Mouse (Mus musculus) Muller cell, postnatal 12 days (primary cell): ENCODE data around the gene Whrn.

ENCODE experiments used
- DNase-seq: peaks from one replicate; pipeline ENCODE4 v3.0.0-alpha.2; 2015; ENCODE audit errors: inconsistent ontology term

The Whrn gene

DNA sequence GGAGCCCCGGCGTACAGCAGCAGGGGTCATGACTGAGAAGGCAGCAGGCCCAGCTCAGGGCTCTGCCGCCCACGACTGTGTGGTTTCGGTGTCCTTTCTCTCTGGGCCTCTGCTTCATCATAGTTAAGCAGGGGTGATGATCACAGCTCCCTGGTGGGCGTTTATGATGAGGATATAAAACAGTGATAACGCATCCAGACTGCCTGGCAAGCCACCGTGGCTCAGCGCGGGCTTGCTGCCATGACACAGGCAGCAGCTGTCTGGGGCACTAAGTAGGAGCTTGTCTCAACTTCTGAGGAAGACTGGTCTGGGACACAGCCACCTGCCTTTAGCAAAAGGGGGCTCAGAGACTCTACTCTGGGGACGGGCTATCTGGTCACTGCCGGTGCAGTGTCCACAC is 112.3 kb downstream of the Whrn start:
- no peak for DNase-seq

DNA sequence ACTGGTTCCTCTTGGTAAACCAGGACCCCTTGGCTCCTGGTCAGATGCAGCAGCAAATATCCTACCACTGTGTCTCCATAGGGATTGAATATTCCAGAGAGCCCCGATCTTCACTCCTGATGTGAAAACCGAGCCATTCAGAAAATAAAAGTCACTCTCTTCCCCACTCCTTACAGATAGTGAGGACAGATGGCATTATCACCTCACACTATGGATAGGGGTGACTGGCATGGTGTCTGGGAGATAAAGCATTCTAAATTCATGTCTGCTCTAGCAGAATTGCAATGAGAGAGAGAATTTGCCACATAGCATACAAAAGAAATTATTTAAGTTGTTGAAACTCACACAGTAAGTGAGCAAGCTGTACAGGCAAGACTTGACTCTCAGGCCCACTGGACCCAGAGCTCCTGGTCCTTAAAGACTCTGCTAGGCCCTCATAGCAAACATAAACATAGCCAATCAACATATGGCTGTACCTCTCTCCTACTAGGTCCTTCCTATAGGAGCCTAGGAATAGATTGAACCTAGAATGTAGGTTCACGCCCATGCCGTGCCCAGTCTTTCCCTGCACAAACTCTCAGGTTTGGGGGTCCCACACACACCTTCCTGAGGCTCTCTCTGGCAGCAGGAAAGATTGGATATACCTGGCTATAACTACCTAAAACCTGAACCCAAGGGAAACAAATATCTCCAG is 113.0 kb downstream of the Whrn start:
- DNase-seq: no peak

DNA sequence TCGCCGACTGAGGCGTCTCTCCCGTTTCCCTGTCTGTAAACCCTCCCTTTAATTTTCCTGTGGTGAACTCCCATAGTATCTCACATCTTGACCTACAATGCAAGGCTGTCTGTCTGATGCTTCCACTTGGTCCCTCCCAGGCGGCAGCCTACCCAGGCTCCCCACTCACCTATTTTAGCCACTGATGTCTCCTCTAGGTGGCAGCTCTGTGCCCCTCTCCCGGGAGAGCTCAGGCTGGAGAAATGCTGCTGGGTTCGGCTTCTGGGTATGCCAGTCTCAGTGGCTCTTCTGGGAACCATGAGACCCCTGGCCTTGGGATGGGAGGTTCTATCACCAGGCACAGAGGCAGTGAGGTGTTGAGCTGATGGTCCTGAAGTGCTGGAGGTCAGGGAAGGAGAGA is 118.3 kb downstream of the Whrn start:
- DNase-seq: no peak

DNA sequence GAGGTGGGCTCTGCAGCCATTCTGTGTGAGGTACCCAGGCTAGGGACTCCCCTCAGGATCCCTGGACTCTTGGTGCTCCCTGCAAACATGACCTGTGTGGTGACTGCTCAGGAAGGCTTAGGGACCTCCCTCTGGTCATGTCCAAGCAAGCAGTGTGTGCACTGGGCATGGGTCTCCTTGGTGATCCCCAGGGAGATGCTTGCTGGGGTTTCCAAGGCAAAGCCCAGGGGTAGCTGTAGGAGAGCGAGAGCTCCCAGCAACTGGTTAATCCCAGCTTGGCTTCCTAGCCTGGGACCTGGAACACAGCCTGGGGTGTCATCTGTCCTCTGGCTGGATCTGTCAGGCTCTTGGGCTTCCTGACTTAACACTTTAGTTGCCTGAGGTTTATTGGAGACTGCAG is 120.4 kb downstream of the Whrn start:
- no peak for DNase-seq

DNA sequence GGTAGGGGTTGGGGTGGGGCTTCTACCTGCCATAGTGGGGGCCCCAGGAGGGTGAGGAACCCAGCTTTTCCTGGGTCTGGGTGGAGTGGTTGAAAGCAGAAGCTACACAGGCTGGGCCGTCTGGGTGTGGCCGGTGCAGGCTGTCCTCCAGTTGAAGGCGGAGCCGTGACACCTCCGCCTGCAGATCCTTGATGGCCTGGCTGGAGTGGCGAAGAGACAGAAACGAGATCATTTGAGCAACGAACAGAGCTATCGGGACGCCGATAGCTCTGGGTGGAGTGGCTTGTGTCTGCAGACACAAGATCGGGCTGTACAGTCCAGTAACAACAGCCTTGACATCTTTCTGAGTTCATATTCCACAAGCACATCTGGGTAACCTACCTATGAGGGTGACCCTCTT is 121.5 kb downstream of the Whrn start:
- DNase-seq: no peak

DNA sequence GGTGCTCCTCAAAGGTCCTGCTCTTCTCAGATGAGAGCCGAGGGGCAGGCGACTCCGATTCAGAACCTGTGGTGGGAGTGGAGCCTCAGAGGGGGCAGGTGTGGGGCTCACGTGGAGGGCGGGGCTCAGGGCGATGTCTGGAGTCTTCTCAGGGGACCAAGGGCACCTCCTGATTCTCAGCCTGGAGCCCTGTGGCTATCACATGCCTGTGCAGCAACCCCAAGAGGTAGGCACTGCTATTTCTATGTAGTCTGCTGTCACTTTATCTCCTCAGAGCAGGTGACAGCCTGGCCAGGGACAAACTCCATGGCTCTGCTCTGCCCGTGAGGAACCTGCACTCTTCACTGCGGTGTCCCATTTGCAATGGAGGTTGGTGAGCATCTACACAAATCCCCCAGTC is 122.4 kb downstream of the Whrn start:
- no peak for DNase-seq

DNA sequence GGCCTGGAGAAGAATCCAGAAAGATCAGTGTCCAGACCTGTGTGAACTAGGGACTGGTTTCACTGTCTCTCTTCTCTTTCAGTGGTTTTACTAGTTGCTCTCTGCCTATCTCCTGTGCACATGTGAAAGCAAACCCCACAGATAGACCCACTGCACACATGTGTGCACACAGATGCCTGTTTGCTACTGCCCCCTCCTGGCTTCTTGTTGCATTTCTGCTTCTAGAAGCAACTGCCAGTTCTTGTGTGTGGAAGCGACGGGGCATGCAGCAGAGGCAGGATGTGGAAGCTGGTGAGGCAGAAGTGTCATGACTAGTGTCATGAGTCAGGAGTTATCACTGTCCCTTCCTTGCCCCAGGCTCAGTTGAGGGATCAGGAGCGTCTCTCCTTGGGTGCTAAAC is 123.9 kb downstream of the Whrn start:
- DNase-seq: no peak

DNA sequence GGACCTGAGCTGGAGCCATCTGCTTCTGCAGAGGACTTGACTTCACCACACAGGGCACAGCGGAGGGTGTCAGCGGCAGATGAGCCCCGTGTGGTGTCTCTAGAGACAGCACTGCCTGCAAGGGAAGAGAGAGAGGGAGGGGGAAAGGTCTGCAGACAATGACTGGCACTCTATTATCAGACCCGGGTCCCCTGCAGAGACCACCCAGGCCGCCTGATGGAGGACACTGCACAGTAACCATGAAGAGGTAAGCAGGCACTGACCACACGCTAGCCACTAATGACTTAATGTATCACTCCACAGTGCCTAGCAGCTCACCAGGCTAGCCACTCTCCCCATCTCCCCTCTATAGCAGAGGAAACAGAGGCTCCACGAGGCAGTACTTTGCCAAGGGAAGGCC is 124.9 kb downstream of the Whrn start:
- no peak for DNase-seq

DNA sequence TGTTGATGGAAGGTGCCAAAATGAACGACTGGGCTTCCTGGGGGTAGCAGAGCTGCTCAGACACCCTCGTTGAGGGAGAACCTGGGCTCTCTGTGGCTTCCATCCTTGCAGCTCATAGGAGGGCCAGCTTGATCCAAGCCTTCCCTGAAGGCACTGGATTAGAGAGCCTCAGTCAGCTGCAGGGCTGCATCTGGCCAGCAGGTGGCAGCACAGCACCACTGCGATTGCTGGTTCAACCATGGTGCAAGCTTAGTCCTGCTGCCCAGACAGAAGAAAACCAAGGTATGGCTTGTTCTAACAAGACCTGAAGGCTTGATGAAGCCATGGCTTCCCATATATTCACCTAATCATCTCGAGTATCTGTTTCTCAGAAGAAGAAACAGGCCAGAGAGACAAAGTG is 127.2 kb downstream of the Whrn start:
- DNase-seq: no peak
